Mouse (Mus musculus) heart, embryonic 15.5 days (tissue): ENCODE measurements around the gene Vash2. TPM values are rescaled to one million over a fixed set of nuclear protein-coding genes. Genes with fewer than 3 reads are reported as not detected.

Experiments
- polyA plus RNA-seq: library from polyadenylated mRNA; unstranded; fragments of >200 nt; fragmentation: Nextera tagmentation; extraction: Ambion mirVana; gene quantifications from 2 replicates; pipeline ENCODE4 v1.2.1, GENCODE M21; 2015

Vash2 gene
- polyA plus RNA-seq, 1 experiment from 2014 or later: 45.9 TPM

Other genes starting within 250 kb of the Vash2 start
- 8.8 and 11.9 TPM in 2 replicates for gene Rps6kc1, start 67.5 kb downstream of the Vash2 start, polyA plus RNA-seq
- 29.3 and 30.1 TPM in 2 replicates for gene Angel2, start 54.2 kb downstream of the Vash2 start, polyA plus RNA-seq
- 2.6 and 3.4 TPM in 2 replicates for gene Flvcr1, start 46.9 kb upstream of the Vash2 start, polyA plus RNA-seq
- gene Spata45, start 57.3 kb upstream of the Vash2 start, polyA plus RNA-seq: not detected in 2 replicates
- 16.9 and 20.2 TPM in 2 replicates for gene Tatdn3, start 83.6 kb upstream of the Vash2 start, polyA plus RNA-seq
- gene Nsl1, start 83.7 kb upstream of the Vash2 start, polyA plus RNA-seq: 9.9 and 14.1 TPM in 2 replicates
- gene Batf3, start 118.6 kb upstream of the Vash2 start, polyA plus RNA-seq: 2.0 and 3.8 TPM in 2 replicates
- not detected in 2 replicates for gene Fam71a, start 185.5 kb upstream of the Vash2 start, polyA plus RNA-seq
- 14.0 and 14.3 TPM in 2 replicates for gene Atf3, start 238.7 kb upstream of the Vash2 start, polyA plus RNA-seq